Mouse (Mus musculus) hindlimb bud, embryonic 11.5 days (tissue): ENCODE results near the gene Bricd5.

Source experiments
- DNase-seq: peaks from one replicate; pipeline ENCODE4 v3.0.0-alpha.2; 2012; ENCODE audit warnings: low read depth, low spot score; ENCODE audit errors: extremely low spot score

Bricd5 gene

GRCm38 (mm10) chr17:24483495-24483894 is 9.8 kb downstream of the Bricd5 start:
- DNase-seq = no peak

- no peak for DNase-seq
These were observed 11.6 kb downstream of the Bricd5 start for GRCm38 (mm10) chr17:24485090-24485860.

GRCm38 (mm10) chr17:24488186-24488661 is 14.5 kb downstream of the Bricd5 start, which contains the start of gene Caskin1:
Gene Caskin1, plus strand, starts transcription at chr17:24488601.
- DNase-seq = no peak

DNA sequence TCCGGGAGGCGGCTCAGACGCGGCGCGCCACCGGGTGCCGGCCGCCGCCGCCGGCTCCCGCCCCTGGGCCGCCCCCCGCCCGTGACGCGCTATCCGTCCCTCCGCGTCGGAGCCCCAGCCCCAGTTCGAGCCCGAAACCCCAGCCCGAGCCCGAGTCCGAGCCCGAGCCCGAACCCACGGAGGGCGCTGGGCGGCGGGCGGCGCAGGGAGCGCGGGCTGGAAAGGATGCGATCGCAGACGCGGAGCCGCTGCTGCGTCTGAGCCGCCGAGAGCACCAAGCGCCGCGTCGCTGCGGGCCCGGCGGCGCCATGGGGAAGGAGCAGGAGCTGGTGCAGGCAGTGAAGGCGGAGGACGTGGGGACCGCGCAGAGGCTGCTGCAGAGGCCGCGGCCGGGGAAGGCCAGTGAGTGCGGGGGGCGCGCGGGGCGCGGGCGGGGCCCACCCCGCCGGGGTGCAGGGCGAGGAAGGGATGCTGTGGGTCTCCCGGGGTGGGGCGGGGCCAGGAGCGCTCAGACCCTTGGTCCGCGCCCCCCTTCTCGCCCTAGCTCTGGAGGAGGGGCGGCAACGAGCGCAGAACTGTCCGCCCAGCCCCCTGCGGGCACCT is 15.1 kb downstream of the Bricd5 start:
- DNase-seq = no peak

DNA sequence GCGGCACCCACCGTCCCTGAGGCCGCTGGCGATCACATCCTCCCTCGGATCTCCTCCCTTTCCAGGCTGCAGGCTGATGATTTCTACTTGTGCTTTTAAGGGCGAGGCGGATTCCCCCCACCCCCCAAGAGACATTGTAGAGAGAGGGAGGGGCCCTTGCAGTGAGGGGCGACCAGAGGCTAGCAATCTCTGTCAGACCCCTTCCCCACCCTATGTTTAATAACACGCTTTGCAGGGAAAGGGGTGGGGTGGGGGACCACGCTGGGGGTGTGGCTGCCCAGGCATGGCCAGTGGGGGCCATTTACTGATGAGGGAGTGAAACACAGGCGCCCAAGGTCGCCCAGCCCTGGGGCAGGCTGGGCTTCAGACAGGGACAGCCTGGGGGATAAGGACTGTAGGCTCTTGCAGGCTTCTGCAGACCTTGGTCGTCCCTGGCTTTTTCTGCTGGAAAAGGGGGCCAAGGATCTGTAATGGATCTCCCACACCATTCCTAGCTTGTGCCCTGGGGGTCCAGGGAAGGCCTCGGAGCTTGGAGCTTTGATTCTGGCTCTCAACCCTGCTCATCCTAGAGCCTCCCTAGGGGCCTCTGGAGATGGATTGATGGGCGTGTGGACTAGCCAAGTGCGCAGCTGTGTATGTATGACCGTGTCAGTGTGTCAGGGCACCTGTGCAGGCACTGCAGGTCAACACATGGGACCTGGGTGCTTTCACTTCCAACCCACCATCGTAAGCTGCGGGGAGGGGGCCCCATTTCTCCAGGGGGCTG is 15.8 kb downstream of the Bricd5 start:
- no peak for DNase-seq

GRCm38 (mm10) chr17:24490399-24490798 is 16.7 kb downstream of the Bricd5 start:
- DNase-seq = no peak

GRCm38 (mm10) chr17:24494627-24495335 is 21.1 kb downstream of the Bricd5 start:
- peak; percentile 31 for DNase-seq

- DNase-seq = no peak
These were observed 21.8 kb downstream of the Bricd5 start for GRCm38 (mm10) chr17:24495443-24495842.

- no peak for DNase-seq
These were observed 22.3 kb downstream of the Bricd5 start for GRCm38 (mm10) chr17:24496026-24496425.

DNA sequence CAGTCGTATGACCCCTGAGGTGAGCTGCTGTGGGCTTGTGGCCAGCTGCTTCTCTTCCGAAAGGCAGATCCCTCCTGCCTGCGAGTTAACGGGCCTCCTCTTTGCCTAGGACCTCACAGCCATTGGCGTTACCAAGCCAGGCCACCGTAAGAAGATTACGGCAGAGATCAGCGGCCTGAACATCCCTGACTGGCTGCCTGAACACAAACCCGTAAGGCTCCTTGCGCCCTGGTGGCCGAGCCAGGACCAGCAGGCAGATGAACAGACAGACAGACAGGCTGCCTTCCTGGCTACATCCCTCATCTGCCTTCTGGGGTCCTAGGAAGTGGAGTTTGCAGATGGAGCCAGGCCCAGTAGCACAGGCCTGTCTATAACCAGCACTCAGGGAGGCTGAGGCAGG is 28.5 kb downstream of the Bricd5 start:
- DNase-seq = no peak

DNA sequence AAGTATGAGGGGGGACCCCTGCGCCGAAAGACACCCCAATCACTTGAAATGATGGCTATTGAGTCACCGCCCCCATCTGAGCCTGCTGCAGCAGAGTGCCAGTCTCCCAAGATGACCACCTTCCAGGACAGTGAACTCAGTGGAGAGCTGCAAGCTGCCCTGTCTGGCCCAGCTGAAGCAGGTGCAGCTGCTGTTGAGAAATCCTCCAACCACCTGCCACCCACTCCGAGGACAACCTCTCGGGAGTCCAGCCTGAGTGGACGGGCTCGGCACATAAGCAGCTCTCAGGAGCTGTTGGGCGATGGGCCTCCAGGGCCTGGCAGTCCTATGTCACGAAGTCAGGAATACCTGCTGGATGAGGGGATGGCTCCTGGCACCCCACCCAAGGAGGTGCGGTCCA is 30.4 kb downstream of the Bricd5 start:
- no peak for DNase-seq

- DNase-seq = no peak
These were observed 31.7 kb downstream of the Bricd5 start for GRCm38 (mm10) chr17:24505286-24505955.

- no peak for DNase-seq
These were observed 32.8 kb downstream of the Bricd5 start for GRCm38 (mm10) chr17:24506332-24507070.

- DNase-seq = no peak
These were observed 33.5 kb downstream of the Bricd5 start for GRCm38 (mm10) chr17:24507129-24507664.

DNA sequence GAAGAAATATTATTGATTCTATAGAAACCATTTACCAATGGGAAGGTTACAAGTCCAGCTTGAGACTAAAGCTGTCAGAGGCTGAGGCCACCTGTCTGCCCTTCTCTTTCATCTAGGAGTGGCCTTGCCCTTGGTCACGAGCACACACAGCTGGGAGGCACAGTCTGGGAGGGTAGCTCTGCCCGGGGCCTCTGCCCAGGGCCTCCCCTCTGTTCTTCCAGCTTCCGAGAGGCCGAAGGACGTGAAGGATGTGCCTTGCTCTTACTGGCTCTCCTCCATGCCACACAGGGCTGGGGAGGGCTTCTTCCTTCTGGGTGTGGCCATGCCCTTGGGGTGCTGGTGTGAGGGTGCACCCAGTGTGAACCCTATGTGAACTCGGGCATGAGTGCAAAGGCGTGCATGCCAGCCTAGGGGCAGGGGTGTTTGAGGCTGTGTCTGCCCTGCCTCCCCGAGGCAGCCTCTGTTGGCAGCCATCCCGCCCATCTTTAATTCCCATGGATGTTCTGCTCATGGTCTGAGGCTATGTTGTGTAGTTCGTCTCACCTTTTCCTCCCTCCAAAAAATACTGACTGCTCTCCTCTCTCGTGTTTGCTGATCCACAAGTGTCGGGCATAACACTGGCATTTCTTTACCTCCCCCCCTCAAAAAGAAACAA is 34.2 kb downstream of the Bricd5 start:
- no peak for DNase-seq

GRCm38 (mm10) chr17:24513609-24514008 is 39.9 kb downstream of the Bricd5 start:
- no peak for DNase-seq

GRCm38 (mm10) chr17:24514270-24515257 is 40.9 kb downstream of the Bricd5 start:
- no peak for DNase-seq

- DNase-seq = no peak
These were observed 46.8 kb downstream of the Bricd5 start for GRCm38 (mm10) chr17:24520450-24520849.
